Mouse (Mus musculus) ES-Bruce4 (cell line): ENCODE measurements around the gene Atg16l2. TPM values are rescaled to one million over a fixed set of nuclear protein-coding genes. Genes with fewer than 3 reads are reported as not detected.

ENCODE experiments used
- H3K27ac ChIP-seq: 2 replicates; pipeline ENCODE4 v1.5.1; 2012; ENCODE audit warnings: low read length, inconsistent platforms; ENCODE audit not compliant: insufficient read depth
- H3K27me3 ChIP-seq: 2 replicates; pipeline ENCODE4 v1.6.1; 2012; ENCODE audit warnings: mild to moderate bottlenecking, low read length, inconsistent platforms; ENCODE audit not compliant: control insufficient read depth, poor library complexity, insufficient read depth, severe bottlenecking
- H3K36me3 ChIP-seq: 2 replicates; pipeline ENCODE4 v1.6.1; 2012; ENCODE audit warnings: inconsistent platforms, mild to moderate bottlenecking, low read length, moderate library complexity; ENCODE audit not compliant: control insufficient read depth, poor library complexity, insufficient read depth, severe bottlenecking
- H3K4me1 ChIP-seq: one replicate; pipeline ENCODE4 v1.8.1; 2011; ENCODE audit warnings: low read length; ENCODE audit not compliant: control insufficient read depth, insufficient read depth
- H3K4me3 ChIP-seq: 2 replicates; pipeline ENCODE4 v1.5.1; 2011; ENCODE audit warnings: low read depth, mild to moderate bottlenecking, low read length
- H3K9ac ChIP-seq: 2 replicates; pipeline ENCODE4 v1.6.1; 2012; ENCODE audit warnings: low read depth, mild to moderate bottlenecking, inconsistent platforms; ENCODE audit not compliant: poor library complexity, severe bottlenecking
- H3K9me3 ChIP-seq: replicated peaks from 2 replicates; pipeline ENCODE4 v1.6.1; 2012; ENCODE audit warnings: mild to moderate bottlenecking, low read length, inconsistent platforms; ENCODE audit not compliant: control insufficient read depth, poor library complexity, insufficient read depth, severe bottlenecking
- CTCF ChIP-seq: IDR thresholded peaks from one replicate; pipeline ENCODE4 v1.8.1; 2011; ENCODE audit warnings: low read depth, low read length
- EP300 ChIP-seq: IDR thresholded peaks from 2 replicates; pipeline ENCODE4 v1.6.1; 2011; ENCODE audit warnings: low read depth, low read length; ENCODE audit not compliant: insufficient read depth
- POLR2A ChIP-seq: IDR thresholded peaks from one replicate; pipeline ENCODE4 v1.8.1; 2011; ENCODE audit warnings: low read length; ENCODE audit not compliant: insufficient read depth
- polyA plus RNA-seq: library from polyadenylated mRNA; stranded (reverse); fragments of >200 nt; gene quantifications from 2 replicates; pipeline ENCODE4 v1.2.4, GENCODE M21; 2011; ENCODE audit warnings: low read depth; ENCODE audit not compliant: missing spikeins, insufficient read depth, insufficient read length

The Atg16l2 gene
- polyA plus RNA-seq, 1 experiment: 23.4 TPM

- no peaks in the 10 kb centered on the region for H3K36me3 ChIP-seq
- no peaks in the 10 kb centered on the region for H3K27me3 ChIP-seq
- no peak overlapping the region for H3K4me3 ChIP-seq
- H3K9me3 ChIP-seq: no peaks in the 10 kb centered on the region
- H3K4me1 ChIP-seq: no peaks in the 10 kb centered on the region
- no peak overlapping the region for H3K9ac ChIP-seq
- no peak overlapping the region for H3K27ac ChIP-seq
- TF ChIP-seq POLR2A (no peak), CTCF (no peak), EP300 (no peak)
These were observed 28.8 kb upstream of the Atg16l2 start for GRCm38 (mm10) chr7:101330841-101331173.

GRCm38 (mm10) chr7:101330074-101330840 is 28.2 kb upstream of the Atg16l2 start:
- H3K4me3 ChIP-seq: no peak overlapping the region
- TF ChIP-seq EP300 (no peak), POLR2A (no peak), CTCF (no peak)
- no peaks in the 10 kb centered on the region for H3K9me3 ChIP-seq
- H3K27me3 ChIP-seq: no peaks in the 10 kb centered on the region
- no peaks in the 10 kb centered on the region for H3K36me3 ChIP-seq
- no peak overlapping the region for H3K9ac ChIP-seq
- no peaks in the 10 kb centered on the region for H3K4me1 ChIP-seq
- H3K27ac ChIP-seq: no peak overlapping the region

DNA sequence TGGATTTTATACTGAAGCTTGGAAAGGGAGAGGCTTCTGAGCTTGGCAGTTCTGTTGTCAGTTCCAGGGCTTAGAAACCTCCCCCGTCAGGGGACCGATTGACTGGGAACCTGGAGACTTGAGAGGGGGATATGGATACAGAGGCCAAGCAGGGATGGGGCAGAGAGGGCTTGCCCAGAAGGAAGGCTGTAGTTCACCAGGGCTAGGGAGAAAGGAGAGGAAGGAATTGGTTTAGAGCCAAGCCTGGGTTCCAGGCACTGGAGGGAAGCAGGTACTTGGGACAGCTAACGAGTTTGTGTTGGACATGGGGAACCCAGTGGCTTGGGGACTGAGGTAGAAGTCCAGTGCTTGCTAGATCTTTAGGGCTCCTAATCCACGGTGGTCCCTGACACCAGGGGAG is 27.6 kb upstream of the Atg16l2 start:
- Histone ChIP-seq H3K27ac (no peak overlapping the region), H3K4me1 (no peaks in the 10 kb centered on the region), H3K4me3 (no peak overlapping the region), H3K9ac (no peak overlapping the region), H3K9me3 (no peaks in the 10 kb centered on the region), H3K27me3 (no peaks in the 10 kb centered on the region), H3K36me3 (no peaks in the 10 kb centered on the region)
- TF ChIP-seq POLR2A (no peak), EP300 (no peak)

- Histone ChIP-seq H3K27me3 (no peaks in the 10 kb centered on the region), H3K27ac (no peak overlapping the region)
These were observed 26.6 kb upstream of the Atg16l2 start for GRCm38 (mm10) chr7:101328621-101329158.

DNA sequence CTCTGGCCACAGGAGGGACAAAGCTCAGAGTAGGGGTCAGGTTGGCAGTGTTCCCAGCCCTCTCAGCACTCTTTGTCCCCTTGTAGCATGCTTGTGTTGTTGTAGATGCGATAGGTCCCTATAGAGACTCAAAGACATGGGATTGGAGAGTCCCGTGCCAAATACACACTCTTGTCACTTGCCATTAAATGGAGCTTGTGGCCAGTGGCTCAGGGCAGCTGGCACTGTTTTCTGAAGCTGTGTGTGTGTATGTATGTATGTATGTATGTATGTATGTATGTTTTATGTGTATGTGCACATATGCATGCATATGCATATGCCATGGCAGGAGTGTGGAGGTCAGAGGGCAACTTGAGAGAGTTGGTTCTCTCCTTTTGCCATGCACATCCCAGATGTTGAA is 25.7 kb upstream of the Atg16l2 start:
- Histone ChIP-seq H3K36me3 (no peaks in the 10 kb centered on the region), H3K4me1 (no peaks in the 10 kb centered on the region), H3K9ac (no peak overlapping the region), H3K4me3 (no peak overlapping the region), H3K27ac (no peak overlapping the region), H3K27me3 (no peaks in the 10 kb centered on the region), H3K9me3 (no peaks in the 10 kb centered on the region)
- TF ChIP-seq EP300 (no peak), POLR2A (no peak), CTCF (no peak)

More at GRCm38 (mm10) chr7:101328621-101329158, 26.6 kb upstream of the Atg16l2 start:
- TF ChIP-seq POLR2A (no peak), CTCF (no peak), EP300 (no peak)
- Histone ChIP-seq H3K4me3 (no peak overlapping the region), H3K36me3 (no peaks in the 10 kb centered on the region), H3K9ac (no peak overlapping the region), H3K9me3 (no peaks in the 10 kb centered on the region), H3K4me1 (no peaks in the 10 kb centered on the region)

- H3K4me3 ChIP-seq: no peak overlapping the region
- no peaks in the 10 kb centered on the region for H3K4me1 ChIP-seq
- H3K36me3 ChIP-seq: no peaks in the 10 kb centered on the region
- TF ChIP-seq CTCF (no peak), EP300 (no peak), POLR2A (no peak)
- no peaks in the 10 kb centered on the region for H3K27me3 ChIP-seq
- H3K9me3 ChIP-seq: no peaks in the 10 kb centered on the region
- no peak overlapping the region for H3K27ac ChIP-seq
- H3K9ac ChIP-seq: no peak overlapping the region
These were observed 25.2 kb upstream of the Atg16l2 start for GRCm38 (mm10) chr7:101327263-101327662.
